Mouse (Mus musculus) lung, adult 2 months (tissue): ENCODE measurements at regions not wholly inside any gene's neighbourhood (a gene's known extent, or its start where the extent isn't known, plus 50 kb on each side); places are given as distances from the start of the nearest gene placed in this dataset.

Source experiments
- CTCF ChIP-seq: fragments of 200-500 bp; IDR thresholded peaks from 2 replicates; pipeline ENCODE4 v1.5.1; 2011; ENCODE audit warnings: mild to moderate bottlenecking, low read length, control low read depth; ENCODE audit not compliant: insufficient read depth
- POLR2A ChIP-seq: fragments of 200-500 bp; IDR thresholded peaks from 2 replicates; pipeline ENCODE4 v1.6.1; 2011; ENCODE audit warnings: low read depth, mild to moderate bottlenecking, control low read depth, low read length, borderline replicate concordance; ENCODE audit errors: extremely low read depth

DNA sequence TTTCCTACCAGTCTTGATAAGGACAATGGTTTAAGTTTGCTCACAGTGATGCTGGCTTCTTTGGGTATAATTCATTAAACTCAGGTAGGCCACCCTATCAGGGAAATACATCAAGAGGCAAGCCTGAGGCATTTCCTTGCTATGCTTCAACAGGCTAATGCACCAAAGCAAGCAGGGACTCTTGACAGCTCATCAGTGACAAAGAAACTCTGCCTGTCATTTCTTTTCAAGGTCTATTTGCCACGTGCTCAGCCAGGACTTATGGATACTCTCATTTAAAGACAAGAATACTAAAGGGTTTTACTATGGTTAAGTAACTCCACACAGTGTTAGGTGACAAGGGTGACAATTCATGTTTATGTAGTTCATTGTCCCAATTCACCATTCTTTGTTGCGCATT lies 395.1 kb upstream of the Robo2 start:
- TF ChIP-seq CTCF (no peak), POLR2A (no peak)
